Mouse (Mus musculus): ENCODE results near the gene Usp53. TPM values are rescaled to one million over a fixed set of nuclear protein-coding genes. Genes with fewer than 3 reads are reported as not detected.
A peak's percentile ranks its signal among the peaks of the same experiment; 100 is the strongest.
"Not testable (repeated sequence)": the region's sequence is repeated elsewhere in the genome, so short reads cannot be mapped to it uniquely, and the experiment has no call there.

Gene Usp53
- polyA plus RNA-seq, 1 experiment: 2.3 TPM

GRCm38 (mm10) chr3:122968391-122968790 lies 15.9 kb downstream of the Usp53 start:
- Histone ChIP-seq H3K4me3 (ENCODE audit: control insufficient read depth, insufficient read depth, low read length) (no peak overlapping the region), H3K27me3 (ENCODE audit: control insufficient read depth, insufficient read depth, low read length) (no peaks in the 10 kb centered on the region), H3K4me1 (replicated peaks; ENCODE audit: control insufficient read depth, insufficient read depth, low read length) (no peaks in the 10 kb centered on the region), H3K36me3 (ENCODE audit: control insufficient read depth, insufficient read depth, low read length) (no peaks in the 10 kb centered on the region; the same call in 1 of the 2 replicates), H3K27ac (ENCODE audit: control insufficient read depth, insufficient read depth, low read length) (no peak overlapping the region)
- DNase-seq: no peak
- no peak for TF ChIP-seq CTCF (IDR thresholded peaks at IDR 0.05; ENCODE audit: borderline replicate concordance, control insufficient read depth, extremely low read depth, insufficient read depth, low read length, poor library complexity)
- WGBS: 91% methylated on average over 9 of the region's 9 CpGs

- no peaks in the 10 kb centered on the region for H3K4me1 ChIP-seq (replicated peaks; ENCODE audit: control insufficient read depth, insufficient read depth, low read length)
- H3K4me3 ChIP-seq (ENCODE audit: control insufficient read depth, insufficient read depth, low read length): no peak overlapping the region
- no peak overlapping the region for H3K27ac ChIP-seq (ENCODE audit: control insufficient read depth, insufficient read depth, low read length)
- DNase-seq: no peak
- no peaks in the 10 kb centered on the region; the same call in 1 of the 2 replicates for H3K36me3 ChIP-seq (ENCODE audit: control insufficient read depth, insufficient read depth, low read length)
- 72% methylated on average over 5 of the region's 5 CpGs for WGBS
- no peak for TF ChIP-seq CTCF (IDR thresholded peaks at IDR 0.05; ENCODE audit: borderline replicate concordance, control insufficient read depth, extremely low read depth, insufficient read depth, low read length, poor library complexity)
- H3K27me3 ChIP-seq (ENCODE audit: control insufficient read depth, insufficient read depth, low read length): no peaks in the 10 kb centered on the region
Observed at GRCm38 (mm10) chr3:122964301-122964700, 20.0 kb downstream of the Usp53 start.

DNA sequence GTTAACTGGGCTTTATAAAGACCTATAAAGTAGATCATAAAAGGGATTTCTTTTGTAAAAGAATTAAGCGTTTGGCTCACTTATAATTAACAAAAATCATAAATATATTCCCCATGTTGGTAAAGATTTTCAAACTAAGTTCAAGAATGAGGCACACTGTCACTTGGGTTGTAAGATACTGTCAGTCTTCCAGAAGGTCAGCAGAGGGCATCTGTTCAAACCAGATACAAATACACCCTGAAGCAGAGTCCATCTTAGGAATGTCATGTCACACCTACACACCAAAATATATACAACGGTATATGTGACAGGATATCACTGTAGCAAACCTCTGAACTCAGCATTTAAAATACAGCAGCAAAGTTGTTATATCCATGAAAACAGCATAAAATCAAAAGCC lies 34.2 kb downstream of the Usp53 start:
- 100% methylated on average over 2 of the region's 2 CpGs for WGBS
- no peak for DNase-seq
- TF ChIP-seq POLR2A (IDR thresholded peaks at IDR 0.05; ENCODE audit: control insufficient read depth, extremely low read depth, insufficient read depth, low read length, poor library complexity) (no peak), CTCF (IDR thresholded peaks at IDR 0.05; ENCODE audit: borderline replicate concordance, control insufficient read depth, extremely low read depth, insufficient read depth, low read length, poor library complexity) (no peak)
- Histone ChIP-seq H3K4me1 (replicated peaks; ENCODE audit: control insufficient read depth, insufficient read depth, low read length) (no peaks in the 10 kb centered on the region), H3K4me3 (ENCODE audit: control insufficient read depth, insufficient read depth, low read length) (no peak overlapping the region), H3K36me3 (ENCODE audit: control insufficient read depth, insufficient read depth, low read length) (0 out of 2 replicates have a peak, but pooled peaks cover 10% of the 10 kb centered on the region), H3K27ac (ENCODE audit: control insufficient read depth, insufficient read depth, low read length) (no peak overlapping the region), H3K27me3 (ENCODE audit: control insufficient read depth, insufficient read depth, low read length) (no peaks in the 10 kb centered on the region)

DNA sequence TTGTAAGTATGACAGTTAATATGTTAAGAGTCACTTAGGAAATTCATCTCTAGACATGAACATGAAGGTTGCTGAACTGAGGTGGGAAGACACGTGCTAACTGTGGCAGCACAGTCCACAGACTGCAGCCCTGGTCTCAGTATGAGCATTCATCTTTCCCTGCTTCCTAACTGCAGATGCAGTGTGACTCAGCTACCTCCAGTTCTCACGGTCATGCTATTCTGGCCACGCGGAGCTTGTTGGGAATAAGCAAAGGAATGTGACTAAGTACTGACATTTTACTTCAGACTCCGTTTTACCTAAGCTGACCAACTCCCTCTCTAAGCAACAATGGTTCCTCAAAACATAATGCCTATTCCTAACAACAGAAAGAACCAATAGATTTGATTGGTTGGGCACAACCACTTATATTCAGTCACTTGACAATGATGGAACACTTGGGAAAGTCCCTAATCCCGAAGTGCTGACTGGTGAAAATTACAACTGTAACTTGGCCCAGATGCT lies 40.9 kb downstream of the Usp53 start:
- no peak for DNase-seq
- no peak overlapping the region for H3K27ac ChIP-seq (ENCODE audit: control insufficient read depth, insufficient read depth, low read length)
- H3K4me1 ChIP-seq (replicated peaks; ENCODE audit: control insufficient read depth, insufficient read depth, low read length): no peaks in the 10 kb centered on the region
- no peak overlapping the region for H3K4me3 ChIP-seq (ENCODE audit: control insufficient read depth, insufficient read depth, low read length)
- no peaks in the 10 kb centered on the region for H3K27me3 ChIP-seq (ENCODE audit: control insufficient read depth, insufficient read depth, low read length)
- no peaks in the 10 kb centered on the region for H3K36me3 ChIP-seq (ENCODE audit: control insufficient read depth, insufficient read depth, low read length)
- no peak for TF ChIP-seq CTCF (IDR thresholded peaks at IDR 0.05; ENCODE audit: borderline replicate concordance, control insufficient read depth, extremely low read depth, insufficient read depth, low read length, poor library complexity)
- no peak for TF ChIP-seq POLR2A (IDR thresholded peaks at IDR 0.05; ENCODE audit: control insufficient read depth, extremely low read depth, insufficient read depth, low read length, poor library complexity)
- WGBS: 86% methylated on average over 6 of the region's 6 CpGs

GRCm38 (mm10) chr3:122939215-122939614 lies 45.1 kb downstream of the Usp53 start:
- WGBS: 88% methylated on average over 2 of the region's 2 CpGs
- DNase-seq: peak; percentile 29
- TF ChIP-seq POLR2A (IDR thresholded peaks at IDR 0.05; ENCODE audit: control insufficient read depth, extremely low read depth, insufficient read depth, low read length, poor library complexity): no peak
- no peak for TF ChIP-seq CTCF (IDR thresholded peaks at IDR 0.05; ENCODE audit: borderline replicate concordance, control insufficient read depth, extremely low read depth, insufficient read depth, low read length, poor library complexity)

DNA sequence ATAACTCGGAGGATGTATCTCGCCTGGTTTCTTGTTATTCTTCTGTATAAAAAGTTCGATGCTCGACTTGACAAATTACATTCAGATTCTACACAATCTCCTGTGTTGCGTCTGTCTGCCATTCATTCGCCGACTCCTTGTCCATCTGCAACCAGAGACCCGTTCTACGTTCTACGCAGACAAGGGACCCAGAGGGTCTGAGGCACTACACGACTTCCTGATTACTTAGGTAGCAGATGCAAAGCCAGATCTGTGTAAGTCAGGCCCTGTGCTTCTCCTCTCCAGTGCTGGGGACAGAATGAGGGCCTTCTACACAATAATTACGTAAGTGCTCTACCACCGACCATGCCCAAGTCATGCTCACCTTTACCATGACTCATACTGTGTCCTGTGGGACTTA lies 47.1 kb downstream of the Usp53 start:
- not testable (repeated sequence) for H3K27ac ChIP-seq (ENCODE audit: control insufficient read depth, insufficient read depth, low read length); DNase-seq; H3K27me3 ChIP-seq (ENCODE audit: control insufficient read depth, insufficient read depth, low read length); H3K36me3 ChIP-seq (ENCODE audit: control insufficient read depth, insufficient read depth, low read length); H3K4me1 ChIP-seq (replicated peaks; ENCODE audit: control insufficient read depth, insufficient read depth, low read length); H3K4me3 ChIP-seq (ENCODE audit: control insufficient read depth, insufficient read depth, low read length)
- whole genome bisulfite sequencing: 94% methylated on average over 13 of the region's 13 CpGs

More at GRCm38 (mm10) chr3:122939215-122939614, 45.1 kb downstream of the Usp53 start:
- Histone ChIP-seq H3K27ac (ENCODE audit: control insufficient read depth, insufficient read depth, low read length) (no peak overlapping the region), H3K4me3 (ENCODE audit: control insufficient read depth, insufficient read depth, low read length) (no peak overlapping the region), H3K27me3 (ENCODE audit: control insufficient read depth, insufficient read depth, low read length) (no peaks in the 10 kb centered on the region), H3K36me3 (ENCODE audit: control insufficient read depth, insufficient read depth, low read length) (no peaks in the 10 kb centered on the region), H3K4me1 (replicated peaks; ENCODE audit: control insufficient read depth, insufficient read depth, low read length) (no peaks in the 10 kb centered on the region)

- Histone ChIP-seq H3K36me3 (ENCODE audit: control insufficient read depth, insufficient read depth, low read length) (no peaks in the 10 kb centered on the region), H3K4me3 (ENCODE audit: control insufficient read depth, insufficient read depth, low read length) (no peak overlapping the region), H3K4me1 (replicated peaks; ENCODE audit: control insufficient read depth, insufficient read depth, low read length) (no peaks in the 10 kb centered on the region), H3K27me3 (ENCODE audit: control insufficient read depth, insufficient read depth, low read length) (no peaks in the 10 kb centered on the region), H3K27ac (ENCODE audit: control insufficient read depth, insufficient read depth, low read length) (no peak overlapping the region)
- TF ChIP-seq POLR2A (IDR thresholded peaks at IDR 0.05; ENCODE audit: control insufficient read depth, extremely low read depth, insufficient read depth, low read length, poor library complexity) (no peak), CTCF (IDR thresholded peaks at IDR 0.05; ENCODE audit: borderline replicate concordance, control insufficient read depth, extremely low read depth, insufficient read depth, low read length, poor library complexity) (no peak)
- DNase-seq: no peak
- WGBS: 93% methylated on average over 1 of the region's 1 CpGs
Observed at GRCm38 (mm10) chr3:122932466-122932865, 51.8 kb downstream of the Usp53 start.

Data from thymus, adult 2 months (tissue).